Mouse (Mus musculus): Measurements from ENCODE around the gene Oscar. TPM values are rescaled to one million over a fixed set of nuclear protein-coding genes. Genes with fewer than 3 reads are reported as not detected.

Gene Oscar
- polyA plus RNA-seq (2011; ENCODE audit: insufficient read depth, insufficient read length, low read depth, missing spikeins): 0.37 TPM in 1 of 2 replicates, not detected in the other

DNA sequence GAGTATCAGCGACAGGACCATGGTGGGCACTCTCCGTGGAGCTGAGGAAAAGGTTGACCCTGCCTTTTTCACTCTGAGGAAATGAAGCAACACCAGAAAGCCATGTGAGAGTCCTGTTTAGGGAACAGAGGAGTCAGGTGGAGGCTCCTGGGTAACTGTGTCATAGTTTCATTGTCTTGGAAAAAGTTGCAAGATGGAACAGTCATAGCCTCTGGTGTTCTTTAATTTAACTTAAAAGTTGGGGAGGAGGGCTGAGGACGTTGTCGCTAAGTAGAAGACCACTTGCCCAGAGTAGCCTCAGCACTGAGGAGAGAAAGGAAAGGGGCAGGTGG is at the start of gene Oscar:
Oscar (minus strand) TSS at position 101 of the 332 bp plus-strand sequence.
- H3K27ac ChIP-seq (ENCODE audit: insufficient read depth, low read length): no peak within 1 kb of the TSS
- H3K9ac ChIP-seq (ENCODE audit: low read depth, poor library complexity, severe bottlenecking): 0 out of 2 replicates have a peak within 1 kb of the TSS, but pooled peaks have one; percentile 84
- peak within 1 kb of the TSS; percentile 25; the same call in 1 of the 2 replicates for H3K4me3 ChIP-seq (ENCODE audit: low read depth, low read length)
- TF ChIP-seq POLR2A (IDR thresholded peaks at IDR 0.05; ENCODE audit: insufficient read depth, low read length) (no peak), CTCF (IDR thresholded peaks at IDR 0.05; ENCODE audit: low read depth, low read length) (no peak), EP300 (IDR thresholded peaks at IDR 0.05; ENCODE audit: insufficient read depth, low read depth, low read length) (no peak)
- no peaks in the 10 kb centered on the region for H3K4me1 ChIP-seq (ENCODE audit: control insufficient read depth, insufficient read depth, low read length)
- H3K27me3 ChIP-seq (ENCODE audit: control insufficient read depth, insufficient read depth, low read length, poor library complexity, severe bottlenecking): no peaks in the 10 kb centered on the region
- H3K9me3 ChIP-seq (replicated peaks; ENCODE audit: control insufficient read depth, insufficient read depth, low read length, poor library complexity, severe bottlenecking): no peaks in the 10 kb centered on the region
- peaks cover 13% of the 10 kb centered on the region; the same call in 1 of the 2 replicates for H3K36me3 ChIP-seq (ENCODE audit: control insufficient read depth, insufficient read depth, low read length, poor library complexity, severe bottlenecking)

DNA sequence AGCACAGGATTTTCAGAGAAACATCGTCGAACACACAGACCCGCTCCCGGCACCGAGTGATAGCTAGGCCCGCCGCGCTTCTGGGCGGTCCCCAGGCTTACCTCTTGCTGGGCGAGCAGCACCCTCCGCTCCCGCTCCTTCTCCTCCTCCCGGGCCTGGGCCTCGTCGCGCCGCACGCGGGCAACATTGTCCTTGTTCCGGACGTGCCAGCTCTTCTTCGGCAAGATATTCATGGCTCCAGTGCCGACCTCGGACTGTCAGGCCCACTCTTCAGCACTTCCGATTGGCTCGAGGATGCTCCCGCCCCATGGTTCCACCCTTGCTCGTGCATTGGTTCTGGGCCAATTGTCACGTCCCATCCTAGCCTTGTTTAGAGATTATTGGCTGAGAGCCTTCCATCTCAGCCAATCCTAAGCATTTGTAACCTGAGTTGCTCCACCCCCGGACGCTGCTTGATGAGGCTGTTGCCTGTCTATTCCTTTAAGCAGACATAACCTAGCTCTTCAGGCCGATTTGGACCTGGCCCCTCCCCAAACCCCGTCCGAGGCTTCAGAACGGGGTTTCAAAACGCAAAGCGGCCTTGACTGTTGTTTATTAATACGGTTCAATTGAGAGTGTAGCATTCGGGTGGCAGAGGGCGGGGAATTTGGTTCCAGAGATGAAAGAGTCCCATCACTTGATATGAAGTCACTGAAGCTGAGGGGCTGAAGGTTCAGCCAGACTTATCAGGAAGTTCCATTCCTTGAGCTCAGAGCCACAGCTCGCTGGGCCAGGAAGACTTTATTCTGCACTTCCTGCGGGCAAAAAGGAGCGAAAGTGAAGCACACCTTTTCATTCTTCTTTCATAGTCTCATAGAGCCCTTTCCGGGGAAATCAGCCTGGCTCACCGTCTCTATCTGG is 49.5 kb upstream of the Oscar start, which contains the start of gene Leng1:
Leng1 (minus strand) TSS at position 626 of the 900 bp plus-strand sequence.
- Histone ChIP-seq H3K27ac (ENCODE audit: insufficient read depth, low read length) (peak within 1 kb of the TSS; percentile 75; the same call in 1 of the 2 replicates), H3K27me3 (ENCODE audit: control insufficient read depth, insufficient read depth, low read length, poor library complexity, severe bottlenecking) (no peaks in the 10 kb centered on the region), H3K9ac (ENCODE audit: low read depth, poor library complexity, severe bottlenecking) (peak within 1 kb of the TSS; percentile 53), H3K4me1 (ENCODE audit: control insufficient read depth, insufficient read depth, low read length) (no peaks in the 10 kb centered on the region), H3K4me3 (ENCODE audit: low read depth, low read length) (peak within 1 kb of the TSS; percentile 77), H3K9me3 (replicated peaks; ENCODE audit: control insufficient read depth, insufficient read depth, low read length, poor library complexity, severe bottlenecking) (no peaks in the 10 kb centered on the region), H3K36me3 (ENCODE audit: control insufficient read depth, insufficient read depth, low read length, poor library complexity, severe bottlenecking) (peaks cover 28% of the 10 kb centered on the region)
- TF ChIP-seq EP300 (IDR thresholded peaks at IDR 0.05; ENCODE audit: insufficient read depth, low read depth, low read length) (no peak), POLR2A (IDR thresholded peaks at IDR 0.05; ENCODE audit: insufficient read depth, low read length) (peak; percentile 78), CTCF (IDR thresholded peaks at IDR 0.05; ENCODE audit: low read depth, low read length) (no peak)

GRCm38 (mm10) chr7:3664524-3665214 is 48.7 kb upstream of the Oscar start:
- no peaks in the 10 kb centered on the region for H3K9me3 ChIP-seq (replicated peaks; ENCODE audit: control insufficient read depth, insufficient read depth, low read length, poor library complexity, severe bottlenecking)

GRCm38 (mm10) chr7:3658578-3658977 is 42.6 kb upstream of the Oscar start:
- H3K4me1 ChIP-seq (ENCODE audit: control insufficient read depth, insufficient read depth, low read length): no peaks in the 10 kb centered on the region
- no peak overlapping the region for H3K9ac ChIP-seq (ENCODE audit: low read depth, poor library complexity, severe bottlenecking)
- TF ChIP-seq CTCF (IDR thresholded peaks at IDR 0.05; ENCODE audit: low read depth, low read length) (no peak), EP300 (IDR thresholded peaks at IDR 0.05; ENCODE audit: insufficient read depth, low read depth, low read length) (no peak), POLR2A (IDR thresholded peaks at IDR 0.05; ENCODE audit: insufficient read depth, low read length) (no peak)

More at GRCm38 (mm10) chr7:3664524-3665214, 48.7 kb upstream of the Oscar start:
- Histone ChIP-seq H3K27me3 (ENCODE audit: control insufficient read depth, insufficient read depth, low read length, poor library complexity, severe bottlenecking) (no peaks in the 10 kb centered on the region), H3K27ac (ENCODE audit: insufficient read depth, low read length) (no peak overlapping the region; the same call in 1 of the 2 replicates), H3K9ac (ENCODE audit: low read depth, poor library complexity, severe bottlenecking) (peak overlapping the region; percentile 40), H3K36me3 (ENCODE audit: control insufficient read depth, insufficient read depth, low read length, poor library complexity, severe bottlenecking) (peaks cover 36% of the 10 kb centered on the region), H3K4me1 (ENCODE audit: control insufficient read depth, insufficient read depth, low read length) (no peaks in the 10 kb centered on the region), H3K4me3 (ENCODE audit: low read depth, low read length) (peak overlapping the region; percentile 77)
- TF ChIP-seq POLR2A (IDR thresholded peaks at IDR 0.05; ENCODE audit: insufficient read depth, low read length) (no peak), CTCF (IDR thresholded peaks at IDR 0.05; ENCODE audit: low read depth, low read length) (no peak), EP300 (IDR thresholded peaks at IDR 0.05; ENCODE audit: insufficient read depth, low read depth, low read length) (no peak)

DNA sequence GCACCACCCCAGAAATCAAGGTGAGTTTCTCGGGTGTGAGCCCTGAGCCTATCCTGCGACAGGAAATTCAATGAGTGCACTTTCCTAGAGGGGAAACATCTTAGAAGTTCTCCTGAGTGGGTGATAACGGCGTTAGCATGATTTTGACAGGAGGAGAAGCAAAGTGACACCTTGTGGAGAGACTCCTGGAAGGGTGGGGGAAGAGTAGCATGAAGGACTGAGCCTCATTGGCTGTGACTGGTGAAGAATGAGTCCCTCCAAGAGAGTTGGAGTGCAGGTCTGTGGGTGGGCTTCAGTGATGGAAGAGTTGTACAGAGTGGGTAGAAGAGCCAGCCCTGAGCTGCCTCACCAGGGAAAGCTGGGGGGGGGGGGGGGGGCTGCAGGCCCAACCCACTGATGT is 41.0 kb upstream of the Oscar start:
- Histone ChIP-seq H3K4me3 (ENCODE audit: low read depth, low read length) (no peak overlapping the region), H3K4me1 (ENCODE audit: control insufficient read depth, insufficient read depth, low read length) (no peaks in the 10 kb centered on the region), H3K9ac (ENCODE audit: low read depth, poor library complexity, severe bottlenecking) (no peak overlapping the region), H3K27ac (ENCODE audit: insufficient read depth, low read length) (no peak overlapping the region), H3K36me3 (ENCODE audit: control insufficient read depth, insufficient read depth, low read length, poor library complexity, severe bottlenecking) (peaks cover 97% of the 10 kb centered on the region), H3K9me3 (replicated peaks; ENCODE audit: control insufficient read depth, insufficient read depth, low read length, poor library complexity, severe bottlenecking) (no peaks in the 10 kb centered on the region), H3K27me3 (ENCODE audit: control insufficient read depth, insufficient read depth, low read length, poor library complexity, severe bottlenecking) (no peaks in the 10 kb centered on the region)
- no peak for TF ChIP-seq CTCF (IDR thresholded peaks at IDR 0.05; ENCODE audit: low read depth, low read length)
- no peak for TF ChIP-seq POLR2A (IDR thresholded peaks at IDR 0.05; ENCODE audit: insufficient read depth, low read length)
- TF ChIP-seq EP300 (IDR thresholded peaks at IDR 0.05; ENCODE audit: insufficient read depth, low read depth, low read length): no peak

More at GRCm38 (mm10) chr7:3658578-3658977, 42.6 kb upstream of the Oscar start:
- no peak overlapping the region for H3K4me3 ChIP-seq (ENCODE audit: low read depth, low read length)
- peaks cover 94% of the 10 kb centered on the region for H3K36me3 ChIP-seq (ENCODE audit: control insufficient read depth, insufficient read depth, low read length, poor library complexity, severe bottlenecking)
- no peaks in the 10 kb centered on the region for H3K27me3 ChIP-seq (ENCODE audit: control insufficient read depth, insufficient read depth, low read length, poor library complexity, severe bottlenecking)
- no peak overlapping the region for H3K27ac ChIP-seq (ENCODE audit: insufficient read depth, low read length)
- no peaks in the 10 kb centered on the region for H3K9me3 ChIP-seq (replicated peaks; ENCODE audit: control insufficient read depth, insufficient read depth, low read length, poor library complexity, severe bottlenecking)
